Mouse (Mus musculus) left cerebral cortex, postnatal 10 days (tissue): Measurements from ENCODE around the gene Rap1b. TPM values are rescaled to one million over a fixed set of nuclear protein-coding genes. Genes with fewer than 3 reads are reported as not detected.
A peak's percentile ranks its signal among the peaks of the same experiment; 100 is the strongest.

ENCODE experiments used
- DNase-seq, 2 experiments: peaks; one replicate each; pipeline ENCODE4 v3.0.0; 2021 to 2022; ENCODE audit warnings: low spot score in 2 of 2, mixed read lengths in 1 of 2; ENCODE audit errors: extremely low spot score in 1 of 2
- intact Hi-C: fragments of 180-260 bp; cut with DNase I; formaldehyde crosslinking; loops from one replicate; pipeline ENCODE4 v1.15.1; 2025
- total RNA-seq, 2 experiments: library from RNA; stranded (reverse); gene quantifications; 2 replicates each; pipeline ENCODE4 v1.2.3; 2021

The Rap1b gene
- total RNA-seq, 2 experiments from 2014 or later: 88.9 to 94.5 TPM

DNA sequence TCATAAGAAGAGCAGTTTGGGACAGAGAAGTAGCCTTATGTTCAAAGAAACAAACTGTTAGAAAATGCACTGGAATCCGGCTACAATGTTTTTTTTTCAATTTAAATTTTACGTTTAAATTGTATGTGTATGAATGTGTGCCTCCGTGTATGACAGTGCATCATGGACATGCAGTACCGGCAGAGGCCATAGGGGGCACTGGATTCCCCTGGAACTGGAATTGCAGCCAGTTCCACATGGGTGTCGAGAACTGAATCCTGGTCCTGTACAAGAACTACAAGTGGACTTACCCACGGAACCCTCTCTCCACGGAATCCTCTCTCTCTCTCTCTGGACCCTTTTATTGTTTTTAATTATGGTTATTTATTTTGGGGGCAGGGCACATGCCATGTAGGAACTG, 49.7 kb downstream of the Rap1b start:
- DNase-seq: no peak
- intact Hi-C loops: no loop called here

DNA sequence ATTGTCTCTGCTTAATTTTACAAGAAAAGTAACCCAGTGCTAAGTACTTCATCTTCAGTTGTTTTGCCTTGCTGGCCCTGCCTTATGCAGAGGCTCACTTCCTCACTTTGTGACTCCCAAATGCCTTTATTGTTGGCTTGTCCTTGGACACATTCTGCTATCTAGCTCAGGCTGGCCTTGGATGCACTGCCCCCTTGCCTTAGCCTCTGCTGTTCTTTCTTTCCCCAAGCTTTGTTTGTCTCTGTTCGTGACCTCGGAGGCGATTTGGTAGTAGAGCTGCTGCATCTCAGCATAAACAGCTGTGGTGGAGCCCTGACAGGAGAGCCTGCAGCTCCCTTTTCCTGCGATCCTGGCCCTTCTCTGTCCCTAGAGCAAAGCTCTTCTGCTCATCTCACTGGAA, 50.6 kb downstream of the Rap1b start:
- DNase-seq: no peak
- intact Hi-C loops: no loop called here

DNA sequence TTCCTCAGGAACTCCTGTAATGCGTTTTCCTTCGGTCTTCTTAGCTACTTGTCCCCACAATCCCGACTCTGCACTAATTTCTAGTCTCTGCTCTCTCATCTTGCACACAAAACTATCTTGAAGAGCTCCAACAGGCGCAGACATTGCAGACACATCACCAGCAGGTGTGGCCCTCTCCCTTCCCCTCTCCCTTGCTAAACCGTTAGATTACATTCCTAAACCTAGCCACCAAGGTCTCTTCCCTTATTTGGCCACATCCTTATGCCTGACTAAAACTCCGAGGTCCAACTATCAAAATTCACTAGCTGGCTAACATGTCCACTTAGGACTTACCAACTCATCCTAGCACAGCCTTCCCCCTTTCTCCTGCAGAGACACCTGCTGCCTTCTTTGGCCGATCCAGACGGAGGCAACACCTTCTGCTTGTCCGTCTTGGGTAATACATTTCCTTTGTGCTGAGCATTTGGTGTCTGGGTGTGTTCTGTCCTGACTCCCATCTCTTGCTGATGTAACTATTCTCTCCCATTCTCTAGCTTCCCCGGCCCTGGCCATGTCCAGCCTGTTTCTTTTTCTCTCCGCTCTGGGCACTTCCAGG, 52.3 kb downstream of the Rap1b start:
- intact Hi-C loops: loop anchor here (5.0 kb wide), 1 partner anchor 314 kb away; no protein-coding TSS in a partner anchor

DNA sequence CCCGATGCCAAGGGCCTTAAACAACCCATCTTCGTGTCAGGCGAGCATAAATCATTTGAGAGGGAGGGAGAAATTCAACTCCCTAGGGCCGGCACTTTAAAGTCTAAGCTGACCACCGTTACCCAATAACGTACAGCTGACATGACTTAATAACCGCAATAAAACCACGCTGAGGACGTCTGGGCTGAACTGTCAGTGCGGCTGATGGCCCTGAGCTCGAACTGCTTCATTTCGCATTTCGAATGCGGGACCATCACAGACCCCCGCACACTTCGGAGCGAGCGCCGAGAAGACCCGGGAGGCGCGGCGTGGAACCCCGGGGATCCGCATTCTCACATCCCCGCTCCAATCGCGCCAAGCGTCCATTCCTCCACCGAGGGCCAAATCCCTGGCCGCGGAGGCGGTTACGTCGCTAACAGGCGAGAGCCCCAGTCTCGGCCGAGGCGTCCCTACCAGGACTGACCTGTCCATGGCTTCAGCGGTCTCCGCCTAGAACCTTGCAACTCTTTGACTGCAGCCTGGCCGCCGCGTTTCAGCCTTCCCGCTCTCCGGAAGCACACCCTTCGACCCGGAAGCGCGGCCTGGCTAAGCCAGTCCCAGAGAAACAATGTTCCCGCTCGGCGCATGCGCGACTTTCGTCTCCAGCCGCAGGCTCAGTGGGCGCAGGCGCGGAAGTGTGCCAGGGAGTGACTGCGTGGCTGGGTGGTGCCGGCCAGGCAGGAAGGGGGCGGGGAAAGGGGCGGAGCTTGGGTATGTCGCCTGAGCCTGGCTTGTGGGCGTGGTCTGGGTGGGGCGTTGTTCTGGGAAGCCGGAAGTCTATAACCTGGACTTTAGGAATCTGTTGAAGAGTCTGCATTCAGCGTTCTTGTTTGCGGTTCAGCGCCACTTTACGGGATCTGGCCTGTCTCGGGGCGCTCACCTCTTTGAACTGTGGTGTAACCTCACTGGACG, 53.4 kb downstream of the Rap1b start, which contains the start of gene Nup107:
Nup107 (minus strand) TSS at position 565 of the 951 bp plus-strand sequence.
- DNase-seq: peak; percentile 100
- intact Hi-C loops: loop anchor here (5.0 kb wide), 1 partner anchor 315 kb away; no protein-coding TSS in a partner anchor

More for the DNA sequence above, 52.3 kb downstream of the Rap1b start:
- DNase-seq: no peak

DNA sequence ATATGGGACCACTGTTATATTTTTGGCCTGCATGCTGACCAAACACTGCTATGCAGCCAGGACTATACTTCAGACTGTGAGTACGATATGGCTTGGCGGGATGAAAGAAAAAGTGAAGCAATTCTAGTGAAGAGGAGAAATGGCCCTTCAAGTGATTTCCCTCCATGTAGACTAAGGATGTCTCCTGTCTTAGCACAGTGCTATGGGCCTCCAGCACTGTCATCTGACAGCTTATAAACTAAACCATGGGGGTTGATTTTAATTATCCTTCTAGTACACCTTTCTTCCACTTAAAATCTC, 54.7 kb downstream of the Rap1b start:
- intact Hi-C loops: loop anchor here (5.0 kb wide), 1 partner anchor 316 kb away; no protein-coding TSS in a partner anchor
- no peak for DNase-seq

DNA sequence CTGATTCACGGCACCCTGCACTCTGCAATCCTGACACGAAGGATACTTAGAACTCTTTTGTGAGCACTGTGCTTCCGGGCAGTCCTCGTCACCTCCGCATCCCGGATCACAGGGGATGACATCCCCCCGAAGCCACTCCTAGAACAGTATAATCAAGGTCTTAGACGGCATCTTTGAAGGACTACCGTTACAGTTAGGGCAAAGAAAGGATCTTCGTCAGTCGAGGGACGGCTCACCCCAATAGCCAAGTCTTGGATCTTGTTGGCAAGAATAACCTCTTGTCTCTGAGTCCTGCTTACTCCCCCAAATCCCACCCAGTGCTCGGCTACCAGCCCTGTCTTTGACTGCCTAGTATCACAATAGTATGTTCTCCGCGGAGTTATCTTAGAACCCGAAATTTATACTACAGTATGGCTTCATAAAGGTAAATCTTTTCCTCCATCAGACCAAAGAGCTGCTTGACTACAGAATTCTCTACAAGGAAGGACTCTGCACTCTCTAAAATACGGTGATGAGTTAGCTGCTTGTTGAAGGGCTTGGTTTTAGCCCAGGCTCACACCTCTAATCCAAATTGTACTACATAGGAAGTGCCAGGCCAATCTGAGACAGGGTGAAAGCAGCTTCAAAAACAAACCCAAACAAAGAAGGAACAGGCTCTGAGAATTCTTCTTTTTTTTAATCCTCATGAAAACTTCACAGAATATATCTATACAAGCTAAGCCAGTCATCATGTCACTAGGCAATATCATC, 55.2 kb downstream of the Rap1b start:
- intact Hi-C loops: loop anchor here (5.0 kb wide), 1 partner anchor 317 kb away; no protein-coding TSS in a partner anchor

DNA sequence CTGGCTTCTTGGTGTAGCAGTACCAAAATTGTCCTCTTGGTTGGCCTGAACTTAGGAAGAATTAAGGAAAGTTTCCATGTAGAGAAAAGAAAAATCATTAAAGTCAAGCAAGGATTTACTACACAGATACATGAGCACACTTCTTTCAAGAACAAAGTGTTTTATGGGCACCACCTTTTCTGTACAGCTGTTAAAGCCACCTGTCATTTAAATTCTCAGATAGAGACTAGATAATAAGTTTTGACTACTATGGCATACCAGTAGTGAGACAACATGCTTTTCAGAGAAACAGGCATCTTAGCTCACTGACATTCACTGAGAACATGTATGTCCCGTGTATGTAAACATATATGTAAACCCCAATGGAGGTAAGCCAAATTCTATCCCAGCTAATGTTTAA, 55.8 kb downstream of the Rap1b start:
- DNase-seq: no peak
- intact Hi-C loops: loop anchor here (5.0 kb wide), 1 partner anchor 317 kb away; no protein-coding TSS in a partner anchor

More for the DNA sequence above, 55.2 kb downstream of the Rap1b start:
- no peak for DNase-seq

DNA sequence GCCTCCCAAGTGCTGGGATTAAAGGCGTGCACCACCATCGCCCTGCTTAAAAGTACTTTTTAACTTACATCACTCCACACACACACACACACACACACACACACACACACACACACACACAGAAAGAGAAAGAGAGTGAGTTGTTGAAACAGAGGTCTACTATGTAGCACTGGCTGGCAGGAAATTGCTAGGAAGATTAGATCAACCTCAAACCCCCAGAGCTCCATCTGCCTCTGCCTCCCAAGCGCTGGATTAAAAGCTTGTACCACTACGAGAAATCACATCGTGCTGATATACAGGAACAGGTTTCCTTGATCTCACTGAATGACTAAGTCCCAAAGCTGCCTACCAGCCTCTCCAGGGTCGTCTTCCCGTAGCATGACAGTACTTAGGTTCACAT, 61.2 kb downstream of the Rap1b start:
- DNase-seq: no peak
- intact Hi-C loops: no loop called here

DNA sequence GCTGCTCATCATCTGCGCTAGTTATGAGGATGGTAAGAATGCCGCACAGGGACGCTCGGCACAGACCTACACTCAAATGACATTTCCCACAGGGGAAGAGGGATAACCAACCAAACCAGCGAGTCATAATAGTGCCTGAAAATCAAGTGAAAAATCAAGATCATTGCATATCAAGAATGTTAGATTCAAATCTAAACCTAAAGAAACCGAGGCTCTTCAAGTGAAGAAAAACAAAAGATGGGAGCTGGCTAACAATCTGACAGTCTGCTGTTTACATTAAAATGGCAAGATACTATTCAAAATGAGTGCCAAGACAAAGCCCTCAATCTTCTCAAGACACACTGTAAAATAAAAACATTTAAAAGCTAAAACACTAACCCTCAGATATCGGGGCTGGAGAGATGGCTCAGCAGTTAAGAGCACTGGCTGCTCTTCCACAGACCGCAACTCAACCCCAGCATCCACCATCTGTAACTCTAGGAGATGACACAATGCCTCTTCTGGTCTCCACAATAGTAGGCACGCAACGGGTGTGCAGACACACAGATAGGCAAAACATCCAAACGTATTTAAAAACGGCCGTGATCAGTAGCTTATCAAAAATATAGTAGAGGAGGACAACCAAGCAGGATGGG, 61.9 kb downstream of the Rap1b start:
- intact Hi-C loops: no loop called here
- DNase-seq: no peak

DNA sequence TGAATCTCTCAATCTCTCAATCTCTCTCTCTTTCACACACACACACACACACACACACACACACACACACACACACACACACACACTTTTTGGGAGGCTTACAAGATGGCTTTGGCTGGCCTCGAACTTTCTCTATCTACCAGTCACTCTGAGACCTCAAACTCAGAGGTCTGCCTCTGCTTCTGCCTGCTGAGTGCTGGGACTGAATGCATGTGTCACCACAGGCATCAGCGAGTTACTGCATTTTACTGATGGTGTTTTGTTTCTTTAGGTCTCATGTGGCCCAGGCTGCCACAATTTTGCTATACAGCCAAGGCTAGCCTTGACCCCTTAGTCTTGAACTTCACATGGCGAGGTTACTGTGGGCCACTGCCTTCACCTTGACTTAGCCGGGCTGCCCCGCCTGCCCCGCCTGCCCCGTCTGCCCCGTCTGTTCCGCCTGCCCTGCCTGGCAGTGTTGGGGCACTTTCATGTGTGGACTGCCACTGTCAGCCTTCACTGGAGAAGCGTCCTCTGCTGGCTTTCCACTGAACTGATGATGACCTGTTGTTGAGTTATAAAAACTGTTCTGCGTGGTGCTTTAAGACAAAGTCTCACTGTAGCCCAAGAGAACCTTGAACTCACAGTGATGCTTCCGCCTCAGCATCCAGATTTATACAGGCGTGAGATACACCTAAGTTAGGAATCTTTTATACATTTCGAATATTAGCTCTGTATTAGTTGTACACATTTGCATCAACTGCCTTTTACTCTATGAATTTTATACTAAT, 63.2 kb downstream of the Rap1b start:
- intact Hi-C loops: no loop called here
- DNase-seq: no peak

DNA sequence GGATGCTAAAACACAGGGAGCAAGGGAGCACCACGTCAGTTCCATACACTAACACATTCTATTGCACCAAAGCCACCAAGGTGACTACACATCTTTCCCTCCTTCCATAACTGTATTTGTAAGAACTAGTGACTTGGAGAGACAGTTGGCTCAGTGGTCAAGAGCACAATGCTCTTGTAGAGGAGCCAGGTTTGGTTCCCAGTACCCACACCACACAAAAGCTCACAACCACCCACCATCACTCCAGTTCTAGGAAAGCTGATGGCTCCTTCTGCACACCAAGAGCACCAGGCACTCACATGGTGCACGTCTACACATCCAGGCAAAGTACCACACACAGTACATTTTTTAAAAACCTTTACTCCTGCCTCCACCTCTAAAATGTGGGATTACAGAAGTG, 63.8 kb downstream of the Rap1b start:
- intact Hi-C loops: no loop called here
- no peak for DNase-seq

DNA sequence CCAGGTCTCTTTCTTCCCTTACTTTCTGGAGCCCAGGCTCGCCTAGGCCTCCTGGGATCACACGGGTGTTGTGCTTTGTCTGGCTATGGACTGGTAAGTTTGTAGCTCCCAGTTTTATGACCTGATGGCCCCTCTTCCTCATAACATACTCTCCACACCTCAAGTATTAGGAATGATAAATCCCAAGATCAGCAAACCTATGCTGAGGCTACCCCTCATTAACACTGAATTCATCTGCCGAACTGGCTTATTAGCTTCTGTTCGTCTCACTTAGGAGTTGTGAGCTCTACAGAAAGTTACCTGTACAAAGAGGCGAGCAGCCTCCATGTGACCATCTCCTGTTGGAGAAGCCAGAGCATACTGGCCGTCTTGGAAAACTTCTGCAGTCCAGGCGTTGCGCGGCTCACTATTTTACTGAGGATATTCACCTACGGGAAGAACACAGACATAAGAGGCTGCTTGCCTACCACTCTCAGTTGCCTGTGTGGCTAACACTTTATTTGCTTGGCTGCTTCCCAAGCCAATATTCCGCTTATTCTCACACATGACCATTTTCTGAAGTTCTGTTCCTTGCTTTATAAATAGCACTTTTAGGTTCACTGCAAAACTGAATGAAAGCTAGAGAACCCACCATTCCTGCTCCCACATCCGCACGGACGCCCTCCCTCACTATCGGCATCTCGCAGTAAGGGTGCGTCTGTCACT, 64.7 kb downstream of the Rap1b start:
- intact Hi-C loops: no loop called here
- DNase-seq: no peak

DNA sequence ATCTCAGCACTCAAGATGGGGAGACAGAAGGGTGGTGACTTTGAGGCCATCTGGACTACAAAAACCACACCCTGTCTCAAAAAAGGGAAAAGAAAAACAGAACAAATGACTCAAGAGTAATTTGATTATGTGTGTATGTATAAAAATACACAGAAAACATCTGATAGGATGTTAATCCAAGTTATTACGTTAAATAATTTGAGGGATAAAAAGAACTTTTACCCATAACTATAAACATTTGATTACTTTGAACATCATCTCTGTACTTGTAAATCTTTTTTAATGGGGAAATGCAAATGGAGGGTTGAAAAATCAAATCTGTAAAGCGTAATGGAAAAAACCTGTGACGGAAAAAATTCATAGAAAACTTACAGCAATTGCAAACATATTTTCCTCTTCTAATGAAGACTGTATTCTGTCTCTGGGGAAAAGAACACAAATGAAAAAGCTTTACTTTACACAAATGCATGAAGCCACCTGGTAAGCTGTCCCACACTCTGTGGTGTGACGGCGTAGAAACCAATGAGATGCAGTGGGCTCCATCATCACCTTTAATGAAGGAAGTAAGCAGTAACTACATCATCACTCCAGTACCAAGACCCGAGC, 65.4 kb downstream of the Rap1b start:
- no peak for DNase-seq
- intact Hi-C loops: no loop called here

DNA sequence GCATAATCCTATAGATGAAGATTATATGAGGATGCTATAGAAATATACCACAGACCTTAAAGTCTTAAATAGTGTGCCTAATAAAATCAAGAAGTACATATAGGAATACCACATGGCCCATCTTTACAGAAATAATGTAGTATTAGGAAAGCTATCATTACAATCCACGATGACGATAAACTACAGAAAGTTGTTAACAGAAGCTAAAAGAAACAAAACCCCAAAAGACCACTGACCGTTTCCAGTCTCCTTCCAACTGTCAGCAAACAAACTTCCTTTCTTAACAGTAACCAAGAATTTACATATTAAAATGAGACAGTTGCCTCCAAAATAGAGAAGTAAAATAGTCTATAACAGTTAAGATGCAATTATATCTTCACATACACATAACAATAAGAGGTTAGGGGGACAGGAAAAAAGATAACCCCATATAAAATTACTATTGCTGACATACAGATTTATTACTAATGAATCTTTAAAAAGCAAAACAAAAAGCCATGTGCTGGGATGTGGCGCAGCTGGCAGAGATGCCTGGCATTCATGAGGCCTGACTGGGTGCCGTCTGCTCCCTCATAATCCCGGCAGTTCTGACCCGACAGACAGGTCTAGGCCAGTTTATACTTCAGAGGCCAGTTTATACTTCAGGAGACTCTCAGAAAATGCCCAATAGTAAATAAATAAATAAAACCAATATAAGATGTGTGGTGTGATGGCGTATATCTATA, 66.1 kb downstream of the Rap1b start:
- intact Hi-C loops: loop anchor here (5.0 kb wide), 1 partner anchor 43 kb away; no protein-coding TSS in a partner anchor
- DNase-seq: no peak

DNA sequence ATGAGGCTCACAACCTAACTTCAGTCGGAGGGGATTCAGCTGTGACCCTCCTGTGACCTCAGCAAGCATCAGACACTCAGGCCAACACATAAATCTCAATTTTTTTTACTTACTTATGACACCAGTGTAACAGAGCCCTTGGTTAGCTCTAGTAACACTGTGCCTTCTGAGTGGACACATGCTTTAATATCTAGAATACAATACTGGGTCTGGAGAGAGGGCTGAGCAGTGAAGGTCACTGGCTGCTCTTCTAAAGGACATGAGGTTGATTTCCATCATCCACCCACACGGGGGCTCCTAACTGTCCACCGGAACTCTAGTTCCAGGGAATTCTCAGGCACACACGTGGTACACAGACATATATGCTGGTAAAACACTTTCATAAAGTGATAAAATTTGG, 66.9 kb downstream of the Rap1b start:
- DNase-seq: no peak
- intact Hi-C loops: loop anchor here (5.0 kb wide), 1 partner anchor 43 kb away; no protein-coding TSS in a partner anchor

DNA sequence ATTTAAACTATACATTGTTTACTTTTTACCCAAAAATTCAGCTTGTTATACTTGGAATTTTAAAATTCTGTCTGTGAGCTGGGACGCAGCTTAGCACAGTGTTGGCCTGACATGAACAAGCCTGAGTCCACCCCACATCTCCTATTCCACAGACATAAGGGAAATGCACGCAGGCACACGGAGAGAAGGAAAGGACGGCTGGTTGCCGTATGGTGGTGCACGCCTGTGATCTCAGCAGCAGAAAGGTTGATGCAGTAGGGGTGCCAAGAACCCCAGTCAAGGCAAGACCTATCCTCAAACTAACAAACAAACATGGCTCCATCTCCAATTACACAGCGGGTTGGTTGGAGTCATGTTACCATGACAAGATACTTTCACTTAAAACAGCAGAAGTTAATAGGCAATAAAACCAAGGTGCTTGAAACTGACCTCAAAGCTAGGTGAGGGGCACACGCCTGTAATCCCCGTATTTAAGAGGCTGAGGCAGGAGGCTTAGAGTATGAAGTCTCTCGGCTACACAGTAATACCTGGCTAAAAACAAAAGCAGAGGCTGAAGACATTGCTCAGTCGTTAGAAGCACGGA, 67.4 kb downstream of the Rap1b start:
- intact Hi-C loops: loop anchor here (5.0 kb wide), 1 partner anchor 44 kb away; no protein-coding TSS in a partner anchor
- no peak for DNase-seq
